Mouse (Mus musculus) ES-E14 (cell line): Measurements from ENCODE around the gene Med13l. TPM values are rescaled to one million over a fixed set of nuclear protein-coding genes. Genes with fewer than 3 reads are reported as not detected.

Experiments used
- DNase-seq: peaks from one replicate; pipeline ENCODE4 v3.0.0-alpha.2; 2013; ENCODE audit warnings: low read depth, low spot score
- H3K27ac ChIP-seq: 2 replicates; pipeline ENCODE4 v1.5.1; 2012; ENCODE audit warnings: low read depth, mild to moderate bottlenecking, low read length, moderate library complexity, mixed read lengths; ENCODE audit not compliant: poor library complexity, insufficient read depth, severe bottlenecking
- H3K36me3 ChIP-seq: 2 replicates; pipeline ENCODE4 v1.6.1; 2012; ENCODE audit warnings: mild to moderate bottlenecking, low read length, moderate library complexity, mixed read lengths; ENCODE audit not compliant: control insufficient read depth, poor library complexity, insufficient read depth, severe bottlenecking
- H3K4me1 ChIP-seq, 2 experiments: fragments of 150-350 bp in 1 of 2; sonication (generic) in 1 of 2; 2 replicates each; pipeline ENCODE4 v1.6.1; 2012; ENCODE audit warnings: low read length in 2 of 2, mild to moderate bottlenecking in 1 of 2, mixed read lengths in 1 of 2; ENCODE audit not compliant: control insufficient read depth in 2 of 2, insufficient read depth in 2 of 2, poor library complexity in 1 of 2
- H3K4me3 ChIP-seq, 2 experiments: fragments of 150-350 bp in 1 of 2; sonication (generic) in 1 of 2; 2 replicates each; pipeline ENCODE4 v1.5.1; 2012; ENCODE audit warnings: low read length in 2 of 2, low read depth in 1 of 2, mild to moderate bottlenecking in 1 of 2, mixed read lengths in 1 of 2; ENCODE audit not compliant: insufficient read depth in 1 of 2, poor library complexity in 1 of 2, severe bottlenecking in 1 of 2
- H3K9ac ChIP-seq: 2 replicates; pipeline ENCODE4 v1.6.1; 2012; ENCODE audit warnings: low read depth, mild to moderate bottlenecking, low read length, mixed read lengths; ENCODE audit not compliant: poor library complexity, insufficient read depth, severe bottlenecking
- H3K9me3 ChIP-seq: fragments of 150-350 bp; sonication (generic); 2 replicates; pipeline ENCODE4 v1.6.1; 2012; ENCODE audit warnings: low read depth, mild to moderate bottlenecking, low read length; ENCODE audit not compliant: control insufficient read depth, insufficient read depth
- CHD2 ChIP-seq: IDR thresholded peaks from 2 replicates; pipeline ENCODE4 v1.6.1; 2014; ENCODE audit warnings: mild to moderate bottlenecking, low read depth, low read length, inconsistent platforms
- HCFC1 ChIP-seq: IDR thresholded peaks from 2 replicates; pipeline ENCODE4 v1.6.1; 2012; ENCODE audit warnings: low read length, inconsistent platforms, borderline replicate concordance; ENCODE audit not compliant: insufficient read depth
- MAFK ChIP-seq: IDR thresholded peaks from 2 replicates; pipeline ENCODE4 v1.6.1; 2014; ENCODE audit warnings: mild to moderate bottlenecking, low read depth, low read length, inconsistent platforms; ENCODE audit not compliant: insufficient read depth
- ZC3H11A ChIP-seq: IDR thresholded peaks from 2 replicates; pipeline ENCODE4 v1.6.1; 2012; ENCODE audit warnings: low read depth, mild to moderate bottlenecking, inconsistent platforms, low read length, borderline replicate concordance
- ZNF384 ChIP-seq: IDR thresholded peaks from 2 replicates; pipeline ENCODE4 v1.6.1; 2012; ENCODE audit warnings: low read depth, low read length, inconsistent platforms
- in situ Hi-C, 2 experiments: fragments of 600-800 bp; cut with MboI; formaldehyde crosslinking; loops; one replicate each; pipeline ENCODE4 v1.15.1; 2025; ENCODE audit warnings: low sequenced_read_pairs in 2 of 2, inconsistent platforms in 1 of 2; ENCODE audit not compliant: unreplicated experiment in 2 of 2
- total RNA-seq: library from RNA; depleted of rRNA; stranded (reverse); fragments of 300-350 nt; gene quantifications from 2 replicates; pipeline ENCODE4 v1.2.3, GENCODE M21; 2012

Gene Med13l
- total RNA-seq, 1 experiment: 52.4 TPM

DNA sequence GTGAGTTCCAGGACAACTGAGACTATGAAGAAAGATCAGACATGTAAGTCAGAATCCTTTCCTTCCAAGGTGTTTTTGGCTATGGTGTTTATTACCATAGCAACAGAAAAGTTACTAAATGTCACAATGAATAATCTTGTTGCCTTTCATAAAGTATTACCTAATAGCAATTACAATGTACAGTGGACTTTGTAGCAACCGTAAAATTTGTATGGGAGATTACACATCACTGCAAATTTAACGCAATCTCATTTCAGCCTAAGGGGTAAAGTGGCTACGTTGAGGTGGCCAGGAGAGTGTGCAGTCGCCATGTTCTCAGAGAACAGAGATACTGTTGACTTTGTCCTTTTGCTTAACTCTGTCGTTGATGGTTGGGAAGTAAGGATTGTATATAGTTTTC, 61.9 kb downstream of the Med13l start:
- no peak overlapping the region for H3K27ac ChIP-seq
- no peak for DNase-seq
- peaks cover 2 to 12% of the 10 kb centered on the region in 2 experiments; a peak in 2 of 4 replicates for H3K4me1 ChIP-seq
- peaks cover 2% of the 10 kb centered on the region; the same call in 1 of the 2 replicates for H3K36me3 ChIP-seq
- no peak for TF ChIP-seq ZNF384
- no peak for TF ChIP-seq ZC3H11A
- no peak for TF ChIP-seq CHD2
- in situ Hi-C loops: no loop called here
- H3K9ac ChIP-seq: no peak overlapping the region
- no peak overlapping the region for H3K4me3 ChIP-seq
- no peaks in the 10 kb centered on the region for H3K9me3 ChIP-seq

DNA sequence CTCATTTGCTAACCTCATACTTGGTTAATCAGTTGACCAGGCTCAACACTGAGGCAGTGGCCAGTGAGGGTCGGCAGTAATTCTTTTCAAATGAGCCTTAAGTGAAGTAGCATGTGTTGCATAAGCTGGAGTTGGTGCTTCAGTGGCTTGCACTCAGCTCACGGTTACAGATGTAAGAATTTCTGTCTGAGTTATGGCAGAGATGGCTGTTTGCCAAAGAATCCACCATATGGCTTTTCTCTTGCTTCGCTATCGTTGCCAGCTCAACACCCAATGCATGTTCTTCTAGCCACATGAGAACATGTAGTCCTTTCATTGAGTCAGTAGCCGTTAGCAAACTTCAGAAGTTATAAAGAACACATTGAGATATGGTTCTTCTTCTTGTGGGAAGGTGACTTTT, 63.3 kb downstream of the Med13l start:
- Histone ChIP-seq H3K4me3 (no peak overlapping the region), H3K4me1 (peaks cover 2 to 8% of the 10 kb centered on the region in 2 experiments; a peak in 2 of 4 replicates), H3K9ac (no peak overlapping the region), H3K9me3 (no peaks in the 10 kb centered on the region), H3K27ac (no peak overlapping the region), H3K36me3 (peaks cover 3% of the 10 kb centered on the region; the same call in 1 of the 2 replicates)
- TF ChIP-seq HCFC1 (no peak), ZNF384 (no peak), CHD2 (no peak), MAFK (no peak), ZC3H11A (no peak)
- in situ Hi-C loops: no loop called here
- no peak for DNase-seq

DNA sequence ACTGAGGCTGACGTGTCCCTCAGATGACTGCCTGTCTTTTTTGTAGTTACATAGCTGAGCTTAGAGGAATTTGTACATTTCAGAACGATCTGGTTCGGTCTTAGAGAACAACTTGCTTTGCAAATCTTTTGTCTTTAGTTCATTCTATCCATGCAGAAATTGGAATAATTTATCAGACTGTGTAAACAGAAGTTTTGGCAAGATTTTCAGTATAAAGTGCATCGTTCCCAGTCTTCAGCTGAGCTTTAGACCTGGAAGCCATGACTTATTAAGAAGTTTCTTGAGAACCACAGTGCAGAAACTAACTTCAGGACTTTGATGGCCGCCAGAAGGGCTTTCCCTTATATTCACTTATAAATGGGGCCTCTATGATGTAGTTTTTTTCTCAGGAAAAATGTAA, 67.2 kb downstream of the Med13l start:
- H3K9ac ChIP-seq: no peak overlapping the region
- no peak overlapping the region for H3K27ac ChIP-seq
- no peak overlapping the region for H3K4me3 ChIP-seq
- no peaks in the 10 kb centered on the region for H3K9me3 ChIP-seq
- peaks cover 0 to 5% of the 10 kb centered on the region in 2 experiments; a peak in 1 of 4 replicates for H3K4me1 ChIP-seq
- no peak for DNase-seq
- in situ Hi-C loops: no loop called here
- TF ChIP-seq CHD2 (no peak), ZC3H11A (no peak), HCFC1 (no peak), ZNF384 (no peak), MAFK (no peak)
- H3K36me3 ChIP-seq: peaks cover 3% of the 10 kb centered on the region; the same call in 1 of the 2 replicates

DNA sequence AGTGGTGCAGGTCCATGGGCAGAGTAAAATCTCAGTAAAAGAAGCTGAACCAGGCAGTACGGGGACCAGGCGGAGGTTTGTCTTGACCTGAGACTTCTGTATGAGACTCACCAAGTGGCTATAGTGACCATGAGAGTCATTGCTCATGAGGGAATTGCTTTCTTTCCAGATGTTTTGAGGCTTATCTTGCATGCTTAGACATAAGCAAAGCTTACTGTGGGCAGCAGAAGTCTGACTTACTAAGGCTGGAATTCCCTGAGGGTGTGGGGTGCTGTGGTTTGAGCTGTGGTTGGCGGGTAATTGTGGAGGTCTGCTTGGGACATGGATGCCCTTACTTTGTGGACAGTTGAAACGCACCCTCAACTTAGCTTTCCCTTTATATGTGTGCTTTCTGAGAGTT, 67.7 kb downstream of the Med13l start:
- Histone ChIP-seq H3K4me3 (no peak overlapping the region), H3K9ac (no peak overlapping the region), H3K36me3 (peaks cover 3% of the 10 kb centered on the region; the same call in 1 of the 2 replicates), H3K4me1 (peaks cover 0 to 5% of the 10 kb centered on the region in 2 experiments; a peak in 1 of 4 replicates), H3K9me3 (no peaks in the 10 kb centered on the region), H3K27ac (no peak overlapping the region)
- DNase-seq: no peak
- TF ChIP-seq CHD2: no peak
- in situ Hi-C loops: no loop called here

DNA sequence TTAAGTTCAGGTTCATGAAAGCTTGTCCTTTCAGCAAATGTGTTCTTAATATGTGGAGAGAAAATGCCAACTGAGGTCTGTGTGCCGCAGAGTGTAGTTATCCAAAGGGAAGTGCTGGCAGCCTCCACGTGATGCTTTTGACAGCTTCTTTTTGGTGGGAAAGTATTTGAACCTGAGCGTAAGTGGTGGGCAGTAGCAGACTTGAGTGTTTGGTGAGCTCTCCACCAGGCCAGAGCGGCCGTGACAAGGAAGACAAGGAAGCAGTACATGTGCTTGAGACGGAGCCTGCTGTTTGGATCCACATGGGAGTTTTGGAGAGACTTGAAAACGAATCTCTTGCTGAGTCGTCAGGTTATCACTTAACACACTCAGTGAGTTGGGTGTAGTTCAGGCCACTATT, 71.9 kb downstream of the Med13l start:
- Histone ChIP-seq H3K9ac (no peak overlapping the region), H3K27ac (no peak overlapping the region), H3K9me3 (no peaks in the 10 kb centered on the region), H3K36me3 (peaks cover 4% of the 10 kb centered on the region; the same call in 1 of the 2 replicates), H3K4me1 (peaks cover 0 to 14% of the 10 kb centered on the region in 2 experiments; a peak in 2 of 4 replicates), H3K4me3 (no peak overlapping the region)
- in situ Hi-C loops: no loop called here
- DNase-seq: no peak
- TF ChIP-seq CHD2 (no peak), MAFK (no peak), ZC3H11A (no peak), HCFC1 (no peak), ZNF384 (no peak)
